Mouse (Mus musculus) MEL (cell line): ENCODE data around the gene Dmpk.

Experiments
- CHD2 ChIP-seq: IDR thresholded peaks from 2 replicates; pipeline ENCODE4 v1.6.1; 2011; ENCODE audit warnings: low read length, improper control_type of control experiment
- CTCF ChIP-seq, 3 experiments: IDR thresholded peaks in 2 of 3; conservative IDR thresholded peaks in 1 of 3; 2 replicates each; pipeline ENCODE4 v1.5.1; 2011 to 2012; ENCODE audit warnings: low read length in 3 of 3, low read depth in 2 of 3, mild to moderate bottlenecking in 2 of 3, improper control_type of control experiment in 1 of 3, inconsistent platforms in 1 of 3, mixed read lengths in 1 of 3, moderate library complexity in 1 of 3; ENCODE audit not compliant: control insufficient read depth in 1 of 3, insufficient read depth in 1 of 3, poor library complexity in 1 of 3, severe bottlenecking in 1 of 3
- ZNF384 ChIP-seq: IDR thresholded peaks from 2 replicates; pipeline ENCODE4 v1.6.1; 2012; ENCODE audit warnings: low read depth, mild to moderate bottlenecking, inconsistent platforms, low read length, improper control_type of control experiment

DNA sequence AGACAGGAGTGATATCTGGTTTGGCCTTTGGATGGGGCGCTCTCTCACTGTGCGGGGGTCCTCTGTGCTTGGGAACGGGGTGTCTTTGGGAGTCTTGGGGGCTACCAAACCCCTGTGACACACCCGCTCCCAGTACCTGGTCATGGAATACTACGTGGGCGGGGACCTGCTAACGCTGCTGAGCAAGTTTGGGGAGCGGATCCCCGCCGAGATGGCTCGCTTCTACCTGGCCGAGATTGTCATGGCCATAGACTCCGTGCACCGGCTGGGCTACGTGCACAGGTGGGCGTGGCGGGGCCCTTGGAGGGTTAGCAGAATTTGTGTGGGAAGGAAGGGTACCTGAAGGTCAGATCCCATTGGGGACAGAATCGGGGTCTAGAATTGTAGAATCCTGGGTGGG lies 3.1 kb downstream of the Dmpk start:
- TF ChIP-seq CTCF (IDR thresholded peaks at IDR 0.05 in 2 of 3, conservative IDR thresholded peaks at IDR 0.05 in 1 of 3; ENCODE audit: control insufficient read depth in 1 of 3, insufficient read depth in 1 of 3, low read depth in 2 of 3, low read length in 3 of 3, poor library complexity in 1 of 3, severe bottlenecking in 1 of 3) = no peak
- no peak for TF ChIP-seq CHD2
- no peak for TF ChIP-seq ZNF384
